Mouse (Mus musculus): ENCODE measurements around the gene Cidec. TPM values are rescaled to one million over a fixed set of nuclear protein-coding genes. Genes with fewer than 3 reads are reported as not detected.

Cidec gene
- polyA plus RNA-seq, 1 experiment: not detected

GRCm38 (mm10) chr6:113390715-113391114 lies 44.8 kb downstream of the Cidec start:
- no peaks in the 10 kb centered on the region for H3K27me3 ChIP-seq (ENCODE audit: control insufficient read depth, insufficient read depth, insufficient read length)
- no peak overlapping the region for H3ac ChIP-seq (ENCODE audit: control insufficient read depth, insufficient read length)
- no peak overlapping the region for H3K4me3 ChIP-seq
- H3K36me3 ChIP-seq (ENCODE audit: control insufficient read depth, insufficient read depth): peaks cover 34% of the 10 kb centered on the region
- H3K4me2 ChIP-seq (ENCODE audit: low read depth): no peak overlapping the region
- TF ChIP-seq MYOD1 (IDR thresholded peaks at IDR 0.05; ENCODE audit: control insufficient read depth in 1 of 3, insufficient read length in 2 of 3, low read depth in 2 of 3): no peak
- no peak for TF ChIP-seq TCF3 (IDR thresholded peaks at IDR 0.05; ENCODE audit: insufficient read length, low read depth)
- TF ChIP-seq CEBPB (IDR thresholded peaks at IDR 0.05; ENCODE audit: insufficient read depth, poor library complexity, severe bottlenecking): no peak
- no peak for TF ChIP-seq REST (IDR thresholded peaks at IDR 0.05; ENCODE audit: insufficient read depth, insufficient read length)
- TF ChIP-seq SRF (IDR thresholded peaks at IDR 0.05; ENCODE audit: control insufficient read depth, insufficient read length, low read depth): no peak
- no peak for TF ChIP-seq MAX (IDR thresholded peaks at IDR 0.05; ENCODE audit: low read depth)
- TF ChIP-seq POLR2A (IDR thresholded peaks at IDR 0.05; ENCODE audit: insufficient read length, low read depth): no peak
- TF ChIP-seq POLR2AphosphoS2 (IDR thresholded peaks at IDR 0.05; ENCODE audit: insufficient read length, low read depth): no peak
- no peak for TF ChIP-seq USF1 (IDR thresholded peaks at IDR 0.05; ENCODE audit: low read depth)
- TF ChIP-seq E2F4 (IDR thresholded peaks at IDR 0.05; ENCODE audit: insufficient read depth): no peak
- no peak for TF ChIP-seq TCF12 (IDR thresholded peaks at IDR 0.05; ENCODE audit: insufficient read depth, poor library complexity, severe bottlenecking)
- TF ChIP-seq MYOG (IDR thresholded peaks at IDR 0.05; ENCODE audit: control insufficient read depth in 1 of 3, insufficient read depth in 1 of 3, insufficient read length in 2 of 3, low read depth in 2 of 3): no peak
- no peaks in the 10 kb centered on the region for H3K79me2 ChIP-seq (ENCODE audit: control insufficient read depth, insufficient read depth)

- Histone ChIP-seq H3K4me2 (ENCODE audit: low read depth) (no peak within 1 kb of the TSS), H3K4me3 (no peak within 1 kb of the TSS), H3K27me3 (ENCODE audit: control insufficient read depth, insufficient read depth, insufficient read length) (no peaks in the 10 kb centered on the region), H3K36me3 (ENCODE audit: control insufficient read depth, insufficient read depth) (peaks cover 39% of the 10 kb centered on the region), H3K79me2 (ENCODE audit: control insufficient read depth, insufficient read depth) (no peaks in the 10 kb centered on the region), H3ac (ENCODE audit: control insufficient read depth, insufficient read length) (no peak within 1 kb of the TSS)
- TF ChIP-seq CEBPB (IDR thresholded peaks at IDR 0.05; ENCODE audit: insufficient read depth, poor library complexity, severe bottlenecking): no peak
- TF ChIP-seq USF1 (IDR thresholded peaks at IDR 0.05; ENCODE audit: low read depth): no peak
These were observed 46.6 kb downstream of the Cidec start, which contains the start of gene Ttll3 for GRCm38 (mm10) chr6:113388960-113389359. TSS of gene Ttll3 (plus strand) at chr6:113389260.

- Histone ChIP-seq H3K4me3 (no peak overlapping the region), H3ac (ENCODE audit: control insufficient read depth, insufficient read length) (no peak overlapping the region), H3K36me3 (ENCODE audit: control insufficient read depth, insufficient read depth) (peaks cover 53% of the 10 kb centered on the region), H3K4me2 (ENCODE audit: low read depth) (no peak overlapping the region), H3K79me2 (ENCODE audit: control insufficient read depth, insufficient read depth) (peaks cover 6% of the 10 kb centered on the region), H3K27me3 (ENCODE audit: control insufficient read depth, insufficient read depth, insufficient read length) (no peaks in the 10 kb centered on the region)
- no peak for TF ChIP-seq POLR2AphosphoS2 (IDR thresholded peaks at IDR 0.05; ENCODE audit: insufficient read length, low read depth)
- TF ChIP-seq USF1 (IDR thresholded peaks at IDR 0.05; ENCODE audit: low read depth): no peak
- TF ChIP-seq MYOG (IDR thresholded peaks at IDR 0.05; ENCODE audit: control insufficient read depth in 1 of 3, insufficient read depth in 1 of 3, insufficient read length in 2 of 3, low read depth in 2 of 3): no peak
- no peak for TF ChIP-seq MYOD1 (IDR thresholded peaks at IDR 0.05; ENCODE audit: control insufficient read depth in 1 of 3, insufficient read length in 2 of 3, low read depth in 2 of 3)
- TF ChIP-seq MAX (IDR thresholded peaks at IDR 0.05; ENCODE audit: low read depth): no peak
- TF ChIP-seq POLR2A (IDR thresholded peaks at IDR 0.05; ENCODE audit: insufficient read length, low read depth): no peak
- no peak for TF ChIP-seq REST (IDR thresholded peaks at IDR 0.05; ENCODE audit: insufficient read depth, insufficient read length)
- TF ChIP-seq TCF12 (IDR thresholded peaks at IDR 0.05; ENCODE audit: insufficient read depth, poor library complexity, severe bottlenecking): no peak
- no peak for TF ChIP-seq TCF3 (IDR thresholded peaks at IDR 0.05; ENCODE audit: insufficient read length, low read depth)
- no peak for TF ChIP-seq E2F4 (IDR thresholded peaks at IDR 0.05; ENCODE audit: insufficient read depth)
- TF ChIP-seq CEBPB (IDR thresholded peaks at IDR 0.05; ENCODE audit: insufficient read depth, poor library complexity, severe bottlenecking): no peak
- no peak for TF ChIP-seq SRF (IDR thresholded peaks at IDR 0.05; ENCODE audit: control insufficient read depth, insufficient read length, low read depth)
These were observed 49.5 kb downstream of the Cidec start for GRCm38 (mm10) chr6:113386025-113386424.

- TF ChIP-seq MYOD1 (IDR thresholded peaks at IDR 0.05; ENCODE audit: control insufficient read depth in 1 of 3, insufficient read length in 2 of 3, low read depth in 2 of 3) (no peak), CEBPB (IDR thresholded peaks at IDR 0.05; ENCODE audit: insufficient read depth, poor library complexity, severe bottlenecking) (no peak), MYOG (IDR thresholded peaks at IDR 0.05; ENCODE audit: control insufficient read depth in 1 of 3, insufficient read depth in 1 of 3, insufficient read length in 2 of 3, low read depth in 2 of 3) (no peak), TCF3 (IDR thresholded peaks at IDR 0.05; ENCODE audit: insufficient read length, low read depth) (no peak), TCF12 (IDR thresholded peaks at IDR 0.05; ENCODE audit: insufficient read depth, poor library complexity, severe bottlenecking) (no peak), USF1 (IDR thresholded peaks at IDR 0.05; ENCODE audit: low read depth) (no peak), POLR2AphosphoS2 (IDR thresholded peaks at IDR 0.05; ENCODE audit: insufficient read length, low read depth) (no peak), POLR2A (IDR thresholded peaks at IDR 0.05; ENCODE audit: insufficient read length, low read depth) (no peak), REST (IDR thresholded peaks at IDR 0.05; ENCODE audit: insufficient read depth, insufficient read length) (no peak), SRF (IDR thresholded peaks at IDR 0.05; ENCODE audit: control insufficient read depth, insufficient read length, low read depth) (no peak), MAX (IDR thresholded peaks at IDR 0.05; ENCODE audit: low read depth) (no peak), E2F4 (IDR thresholded peaks at IDR 0.05; ENCODE audit: insufficient read depth) (no peak)
- Histone ChIP-seq H3K36me3 (ENCODE audit: control insufficient read depth, insufficient read depth) (peaks cover 53% of the 10 kb centered on the region), H3K4me3 (no peak overlapping the region), H3K27me3 (ENCODE audit: control insufficient read depth, insufficient read depth, insufficient read length) (no peaks in the 10 kb centered on the region), H3K4me2 (ENCODE audit: low read depth) (no peak overlapping the region), H3K79me2 (ENCODE audit: control insufficient read depth, insufficient read depth) (peaks cover 12% of the 10 kb centered on the region), H3ac (ENCODE audit: control insufficient read depth, insufficient read length) (no peak overlapping the region)
These were observed 50.3 kb downstream of the Cidec start for GRCm38 (mm10) chr6:113385160-113385714.

Data from myocyte (in vitro differentiated cells).